Mouse (Mus musculus): ENCODE measurements around the gene Tnfrsf21.

Gene Tnfrsf21

DNA sequence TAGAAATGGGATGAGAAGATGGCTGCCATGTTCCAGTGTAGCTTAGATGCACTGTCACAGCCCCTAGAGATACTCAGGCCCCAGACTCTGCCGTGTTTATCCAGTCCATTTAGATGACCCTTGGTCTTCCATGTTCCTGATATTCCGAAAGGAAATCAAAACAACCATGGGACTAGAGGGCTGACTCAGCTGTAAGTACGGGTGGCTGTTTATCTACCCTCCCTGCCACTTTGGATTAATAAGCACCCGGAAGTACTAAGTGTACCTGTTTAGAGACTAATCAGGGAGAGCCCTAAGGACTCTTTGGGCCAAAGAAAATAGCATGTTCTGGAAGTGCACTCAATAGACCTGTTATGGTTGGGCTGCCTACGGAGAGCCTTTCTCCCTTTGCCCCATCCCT, 64.9 kb downstream of the Tnfrsf21 start:
- no peak for DNase-seq

DNA sequence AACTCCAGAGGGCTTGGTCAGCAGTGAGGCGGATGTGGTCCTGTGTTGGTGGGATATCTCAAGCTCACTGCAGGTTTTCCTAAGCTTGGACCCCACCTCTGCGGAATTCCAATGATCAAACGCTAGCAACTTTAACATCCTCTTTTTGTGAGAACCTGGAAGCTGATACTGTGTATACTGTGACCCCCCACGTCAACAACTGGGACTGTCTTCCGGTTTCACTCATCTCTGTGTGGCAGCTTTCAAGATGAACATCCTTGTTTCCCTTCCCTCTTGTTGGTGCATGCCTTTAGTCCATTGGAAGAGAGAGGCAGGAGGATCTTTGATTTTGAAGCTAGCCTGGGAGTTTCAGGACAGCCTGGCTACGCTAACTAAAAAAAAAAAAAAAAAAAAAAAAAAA, 73.1 kb downstream of the Tnfrsf21 start:
- no peak for DNase-seq

DNA sequence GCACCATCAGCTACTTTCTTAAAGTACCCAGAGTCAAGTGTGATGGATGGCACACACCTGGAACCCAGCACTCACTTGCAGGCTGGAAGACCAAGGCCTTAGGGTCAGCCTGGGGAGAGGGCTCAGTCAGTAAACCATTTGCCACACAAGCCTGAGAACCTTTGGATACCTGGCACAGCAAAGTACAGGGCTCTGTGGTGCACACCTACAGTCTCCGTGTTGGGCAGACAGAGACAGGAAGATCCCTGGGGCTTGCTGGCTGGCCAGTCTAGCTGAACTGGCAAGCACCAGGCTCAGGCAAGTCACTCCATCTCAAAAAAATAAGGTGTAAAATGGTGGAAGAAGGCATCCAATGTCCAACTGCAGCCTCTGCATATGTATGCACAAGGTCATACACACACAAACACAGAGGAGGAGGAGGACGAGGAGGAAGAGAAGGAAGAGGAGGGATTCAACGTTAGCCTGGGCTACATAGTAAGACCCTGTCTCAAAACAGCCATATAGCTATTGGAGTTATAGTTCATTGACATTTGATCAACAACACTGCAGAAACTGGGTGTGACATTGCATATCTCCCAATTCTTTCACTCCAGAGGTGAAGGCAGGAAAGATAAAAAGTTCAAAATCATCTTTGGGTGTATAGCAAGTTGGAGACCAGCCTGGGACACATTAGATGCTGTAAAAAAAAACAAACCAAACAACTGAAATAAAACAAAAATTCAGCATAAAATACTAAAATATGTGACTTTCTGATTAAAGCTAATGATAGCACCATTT, 74.8 kb downstream of the Tnfrsf21 start:
- no peak for DNase-seq

DNA sequence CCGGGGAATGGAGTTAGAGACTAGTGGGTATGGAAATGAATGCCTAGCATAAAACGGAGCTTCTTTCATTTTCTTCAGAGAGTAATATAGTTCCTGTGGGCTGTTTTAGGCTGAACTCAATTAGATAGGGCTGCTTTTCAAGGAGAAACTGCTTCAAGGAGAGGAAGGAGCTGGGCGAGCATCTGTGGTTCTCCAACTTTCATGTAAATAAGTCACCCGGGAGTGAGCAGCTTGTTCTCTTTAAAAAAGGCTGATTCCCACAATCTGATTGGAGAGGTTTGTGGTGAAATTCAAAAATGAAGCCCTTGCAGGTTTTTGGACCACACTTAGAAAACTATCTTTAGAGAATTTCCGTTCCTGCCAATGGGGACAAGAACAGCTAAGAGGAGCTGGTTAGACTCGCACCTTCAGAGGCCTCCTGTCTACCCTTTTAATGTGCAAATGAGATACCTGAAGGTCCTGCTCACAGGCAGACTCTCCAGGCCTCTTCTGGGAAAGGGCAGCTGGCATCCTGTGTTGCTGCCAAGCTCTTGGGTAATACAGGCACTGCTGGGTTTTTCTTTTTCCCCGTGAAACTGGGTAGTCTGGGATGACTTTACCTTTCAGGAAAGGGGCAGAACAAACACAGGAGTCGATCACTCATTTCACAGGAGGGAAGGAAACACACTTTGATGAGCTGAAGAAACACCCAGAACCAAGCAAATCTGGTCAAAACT, 76.1 kb downstream of the Tnfrsf21 start:
- DNase-seq, result no peak

DNA sequence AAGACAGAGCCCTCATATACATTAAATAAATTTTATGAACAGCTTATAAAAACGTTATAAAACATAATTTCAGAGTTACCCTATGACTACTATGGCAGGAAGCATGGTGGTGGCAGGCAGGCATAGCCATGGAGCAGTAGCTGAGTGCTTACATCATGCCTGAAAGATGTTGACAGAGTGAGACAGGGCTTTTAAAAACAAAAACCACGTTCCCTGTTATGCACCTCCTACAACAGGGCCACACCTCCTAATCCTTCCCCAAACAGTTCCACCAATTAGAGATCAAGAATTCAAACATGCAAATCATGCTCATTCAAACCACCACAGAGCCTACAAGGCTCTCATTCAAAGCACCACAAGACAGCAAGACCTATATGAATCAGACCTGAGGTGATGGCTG, 77.9 kb downstream of the Tnfrsf21 start:
- no peak for DNase-seq

DNA sequence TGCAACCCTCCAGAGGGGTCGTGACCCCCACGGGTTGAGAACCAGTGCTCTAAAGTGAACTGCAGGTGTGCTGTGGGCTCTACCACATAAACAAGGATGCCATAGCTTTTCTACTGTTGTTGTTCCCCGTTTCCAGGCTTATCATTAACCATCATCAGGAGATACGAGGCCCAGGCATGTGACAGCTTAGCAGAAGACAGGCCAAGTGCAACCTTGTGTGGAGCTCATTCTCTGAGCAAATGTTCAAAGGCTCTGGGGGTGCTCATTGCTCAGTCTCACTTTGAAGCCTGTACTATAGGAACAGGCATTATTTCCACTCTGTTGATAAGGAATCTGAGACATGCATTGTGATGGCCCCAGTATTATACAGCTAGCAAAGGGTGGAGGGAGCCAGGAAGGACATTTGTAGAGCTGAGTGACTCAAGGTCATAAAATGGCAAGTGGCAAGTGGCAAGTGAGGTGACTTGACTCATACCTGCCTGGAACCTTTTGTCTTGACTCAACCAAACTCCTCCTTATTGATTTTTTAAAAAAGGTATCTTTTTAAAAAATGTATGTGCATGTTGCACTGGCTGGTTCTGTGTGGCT, 80.8 kb downstream of the Tnfrsf21 start:
- DNase-seq, result no peak

DNA sequence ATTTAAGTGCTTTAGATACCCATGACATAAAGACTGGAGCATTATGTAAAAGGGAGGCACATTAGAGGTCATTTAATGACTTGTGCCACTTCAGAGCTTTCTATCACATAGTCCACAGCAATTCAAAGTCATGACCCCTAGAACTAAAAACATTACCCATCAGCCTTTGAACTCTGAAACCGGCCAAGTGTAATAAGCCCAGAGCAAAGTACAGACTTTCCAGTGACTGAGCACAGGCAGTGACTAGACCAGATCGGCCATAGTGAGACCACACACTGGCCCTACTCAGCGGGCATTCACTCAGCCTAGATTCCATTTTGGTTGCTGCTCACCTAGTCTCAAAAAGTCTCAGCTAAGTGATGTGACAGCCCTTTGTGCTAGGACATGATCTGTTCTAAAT, 89.8 kb downstream of the Tnfrsf21 start:
- DNase-seq, result no peak

DNA sequence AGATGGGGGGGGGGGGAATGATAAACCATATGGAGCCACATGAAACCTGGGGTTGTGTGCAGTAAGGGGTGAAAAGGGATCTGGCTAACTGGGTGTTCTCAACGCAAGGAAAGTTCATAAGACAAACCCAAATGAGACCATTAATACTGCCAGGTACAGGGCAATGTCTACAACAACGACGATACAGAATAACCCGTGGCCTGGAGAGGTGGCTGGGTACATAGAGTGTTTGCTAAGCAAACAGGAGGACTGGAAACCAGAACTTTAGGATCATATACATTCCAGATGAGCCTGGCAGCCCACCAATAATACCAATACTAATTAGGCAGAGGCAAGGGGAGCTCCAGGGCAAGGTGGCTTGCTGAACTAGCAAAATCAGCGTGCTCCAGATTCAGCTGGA, 91.0 kb downstream of the Tnfrsf21 start:
- DNase-seq, result no peak

DNA sequence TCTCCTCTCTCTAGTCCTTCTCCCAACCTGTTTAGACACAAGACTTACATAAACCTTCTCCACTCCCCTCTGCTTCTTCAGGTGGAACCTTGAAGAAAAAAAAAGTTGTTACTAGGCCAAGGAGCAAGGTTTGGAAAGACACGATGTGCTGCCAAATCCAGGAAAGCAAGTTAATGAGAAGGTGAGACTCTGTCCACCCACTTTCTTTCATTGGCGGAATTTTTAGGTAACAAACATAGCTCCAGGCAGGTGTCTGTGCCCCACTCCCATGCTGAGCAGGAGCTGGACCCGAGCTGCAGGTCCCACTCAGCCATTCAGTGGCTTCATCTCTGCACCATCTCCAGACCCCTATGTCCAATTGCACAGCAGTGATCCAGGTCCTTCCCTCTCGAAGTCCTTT, 93.1 kb downstream of the Tnfrsf21 start:
- DNase-seq, result no peak

DNA sequence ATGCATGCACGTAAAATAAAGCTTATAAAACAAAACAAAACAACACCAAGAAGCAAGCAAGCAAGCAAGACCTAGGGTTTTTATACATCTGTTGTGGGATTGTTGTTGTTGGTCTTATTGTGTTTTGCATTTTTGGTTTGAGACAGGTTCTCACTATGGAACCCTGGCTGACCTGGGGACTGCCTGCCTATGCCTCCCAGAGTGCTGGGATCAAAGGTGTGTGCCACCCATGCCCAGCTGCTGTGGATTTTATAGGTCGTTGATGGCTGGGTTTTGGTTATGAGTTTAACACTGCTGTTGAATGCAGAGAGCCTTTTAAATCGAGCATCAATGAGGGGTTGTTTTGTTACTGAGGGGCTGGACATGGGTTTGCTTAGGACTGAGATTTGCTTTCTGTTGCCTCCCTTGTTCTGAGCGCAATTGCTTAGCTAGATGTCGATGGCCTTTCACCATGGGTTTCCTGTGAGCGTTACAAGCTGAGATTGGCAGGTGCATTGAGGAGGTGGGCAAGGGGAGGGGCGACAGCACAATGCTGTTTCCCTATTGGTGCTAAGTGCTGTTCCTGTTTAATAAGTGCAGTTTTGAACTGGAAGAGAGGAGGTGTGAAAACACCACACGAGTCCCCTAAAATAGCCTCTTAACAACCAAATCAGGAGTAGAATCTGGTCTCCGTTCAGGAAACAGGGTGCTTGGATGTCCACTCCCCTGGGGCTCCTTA, 94.0 kb downstream of the Tnfrsf21 start:
- DNase-seq, result no peak

DNA sequence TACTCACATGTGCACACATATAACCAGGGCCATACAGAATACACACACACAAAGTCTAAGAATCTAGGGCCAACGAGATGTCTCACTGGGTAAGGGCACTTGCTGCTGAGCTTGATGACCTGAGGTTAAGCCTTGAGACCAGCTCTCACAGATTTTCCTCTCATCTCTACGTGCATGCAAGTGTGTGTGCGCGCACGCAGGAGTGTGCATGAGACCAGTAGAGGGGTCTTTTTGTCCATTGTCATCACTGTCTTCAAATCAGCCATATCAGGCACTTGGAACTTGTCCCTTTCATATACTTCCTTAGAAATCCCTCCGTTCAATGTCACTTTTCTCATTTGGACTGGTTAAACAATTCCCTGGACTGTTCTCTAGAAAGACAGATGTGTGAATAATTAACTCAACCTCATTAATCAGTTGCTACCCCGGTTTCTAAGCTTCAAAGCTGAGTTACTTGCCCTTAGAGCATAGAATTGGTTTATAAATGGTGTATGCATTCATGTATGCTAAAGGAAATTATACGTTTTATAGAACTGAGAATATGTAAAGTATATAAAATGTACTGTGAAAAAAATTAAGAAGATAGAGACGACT, 97.1 kb downstream of the Tnfrsf21 start:
- no peak for DNase-seq

DNA sequence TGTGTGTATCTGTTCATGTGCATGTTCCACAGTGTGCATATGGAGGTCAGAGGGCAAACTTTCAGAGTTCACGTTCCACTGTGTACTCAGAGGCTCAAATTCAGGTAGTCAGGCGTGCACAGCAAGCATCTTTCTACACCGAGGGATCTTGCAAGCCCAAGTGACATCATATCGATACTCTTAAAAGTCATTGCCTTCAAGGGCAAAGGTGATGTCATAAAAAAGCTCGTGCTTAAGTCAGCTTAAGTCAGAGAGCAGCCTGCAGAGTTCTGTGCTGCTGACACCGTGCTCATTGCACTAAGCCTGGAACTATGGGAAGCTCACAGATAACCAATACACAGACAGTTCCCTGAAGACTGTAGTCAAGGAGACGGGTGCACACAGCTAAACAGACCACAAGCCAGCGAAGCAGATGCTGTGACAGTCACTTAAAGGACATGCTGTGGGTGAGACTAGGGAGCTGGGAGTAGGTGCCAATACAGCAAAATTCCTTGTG, 97.8 kb downstream of the Tnfrsf21 start:
- DNase-seq, result no peak

DNA sequence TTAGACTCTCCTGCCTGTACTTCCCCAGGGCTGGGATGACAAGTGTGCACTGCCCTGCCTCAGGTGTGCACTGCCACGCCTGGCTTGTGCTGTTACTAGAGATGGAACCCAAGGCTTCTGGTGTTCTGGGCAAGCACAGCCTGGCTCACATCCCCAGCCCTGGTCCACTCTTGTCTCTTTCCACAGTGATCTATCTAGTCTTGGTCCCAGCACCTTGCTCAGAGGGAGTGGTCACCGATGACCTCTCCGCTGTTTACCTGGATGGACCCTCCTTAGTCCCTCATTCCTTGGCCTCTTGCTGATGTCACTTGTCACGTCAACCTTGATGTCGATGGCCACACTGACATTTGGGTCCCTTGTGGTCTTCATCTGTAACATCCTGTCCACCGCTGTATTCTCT, 98.6 kb downstream of the Tnfrsf21 start:
- no peak for DNase-seq

DNA sequence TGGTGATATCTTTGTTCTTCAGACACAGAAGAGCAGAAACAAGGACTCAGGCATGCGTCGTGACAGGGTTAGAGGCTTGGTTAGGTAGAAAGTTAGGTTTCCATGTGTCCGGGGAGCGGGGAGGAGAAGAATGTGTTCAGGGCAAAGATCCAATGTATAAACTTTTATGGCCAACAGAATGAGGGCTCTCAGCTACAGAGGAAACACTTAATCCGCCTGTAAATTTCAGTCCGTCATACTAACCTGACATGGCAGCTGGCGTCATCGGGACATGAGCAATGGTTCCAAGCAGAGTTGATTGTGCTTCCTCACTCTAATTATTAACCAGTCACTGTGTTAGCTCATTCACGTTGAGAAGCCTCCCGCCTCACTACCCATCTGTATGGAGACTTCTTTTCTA, 100.4 kb downstream of the Tnfrsf21 start:
- DNase-seq, result no peak

DNA sequence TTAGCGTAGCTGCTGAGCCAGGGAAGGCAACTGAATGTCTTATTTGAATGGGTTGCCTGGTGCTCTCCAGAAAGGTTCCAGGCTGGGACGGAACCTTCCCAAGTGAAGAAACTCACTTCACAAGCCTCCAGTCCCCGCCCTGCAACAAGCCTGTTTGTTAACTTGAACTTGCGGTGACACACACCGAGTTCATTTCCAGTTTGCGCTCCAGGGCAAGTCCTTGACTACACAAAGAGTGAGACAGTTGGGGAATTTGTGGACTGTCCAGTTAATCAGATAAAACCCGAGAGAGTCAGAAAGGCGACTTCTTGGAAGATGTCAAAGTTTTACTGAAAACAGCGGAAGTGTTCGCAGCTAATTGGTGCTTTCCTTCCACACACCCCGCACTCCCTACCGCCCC, 103.1 kb downstream of the Tnfrsf21 start:
- no peak for DNase-seq

DNA sequence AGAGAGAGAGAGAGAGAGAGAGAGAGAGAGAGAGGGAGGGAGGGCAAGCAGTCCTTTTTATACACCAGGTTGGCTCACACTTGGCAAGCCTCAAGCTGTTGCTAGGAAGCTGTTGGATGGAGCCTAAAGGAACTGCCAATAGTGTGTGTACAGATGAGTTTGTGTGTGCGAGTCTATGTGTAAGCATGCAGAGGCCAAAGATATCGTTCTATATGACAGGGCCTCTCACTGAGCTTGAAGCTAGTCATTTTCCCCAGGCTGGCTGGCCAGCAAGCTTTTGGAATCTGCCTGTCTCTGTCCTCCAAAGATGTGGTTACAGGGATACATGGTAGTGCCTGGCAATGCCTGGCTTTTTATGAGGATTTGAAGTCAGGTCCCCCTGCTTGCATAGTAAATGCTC, 104.7 kb downstream of the Tnfrsf21 start:
- no peak for DNase-seq

DNA sequence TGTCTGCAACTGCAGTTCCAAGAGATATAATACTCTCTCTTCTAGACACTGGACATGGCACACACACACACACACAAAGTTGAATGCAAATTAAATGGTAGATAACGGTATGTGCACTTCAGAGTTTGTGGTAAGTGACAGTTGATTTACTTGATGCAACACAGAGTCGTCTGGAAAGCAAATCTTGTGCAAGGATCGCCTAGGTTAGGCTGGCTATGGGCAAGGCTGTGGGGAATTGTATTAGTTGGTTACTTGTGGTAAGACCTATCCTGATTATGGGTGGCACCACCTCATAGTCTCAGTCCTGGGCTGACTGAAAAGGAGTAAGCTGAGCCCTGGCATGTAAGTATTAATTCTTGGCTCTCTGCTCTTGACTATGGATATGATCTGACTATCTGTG, 112.0 kb downstream of the Tnfrsf21 start:
- DNase-seq, result no peak

DNA sequence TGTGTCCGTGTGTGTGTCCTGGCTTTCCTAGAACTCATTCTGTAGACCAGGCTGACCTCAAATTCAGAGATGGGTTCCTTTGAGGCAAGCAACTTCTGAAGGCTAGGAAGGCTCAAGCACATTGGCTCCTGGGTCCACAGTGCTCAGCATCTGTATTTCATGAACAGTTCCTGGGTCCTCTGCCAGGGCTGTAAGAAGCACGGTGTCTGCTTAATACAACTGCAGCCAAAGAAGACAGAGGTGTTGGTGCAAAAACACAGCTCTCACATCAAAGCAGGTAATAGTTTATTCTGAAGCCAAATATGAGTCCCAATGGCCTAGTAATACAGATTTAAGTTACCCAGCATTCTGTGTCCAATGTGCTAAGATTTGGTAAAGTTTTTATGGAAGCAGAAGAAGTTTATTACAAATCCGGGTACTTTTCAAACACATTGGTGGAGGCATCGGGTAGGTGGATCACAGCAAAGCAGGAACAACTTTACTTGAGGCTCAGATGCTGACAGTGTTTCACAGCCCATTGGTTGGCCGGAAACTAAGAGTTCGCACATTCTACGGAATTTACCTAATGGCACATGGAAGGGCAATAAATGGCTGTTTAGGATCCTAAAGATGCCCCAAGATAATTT, 112.7 kb downstream of the Tnfrsf21 start:
- DNase-seq, result no peak

DNA sequence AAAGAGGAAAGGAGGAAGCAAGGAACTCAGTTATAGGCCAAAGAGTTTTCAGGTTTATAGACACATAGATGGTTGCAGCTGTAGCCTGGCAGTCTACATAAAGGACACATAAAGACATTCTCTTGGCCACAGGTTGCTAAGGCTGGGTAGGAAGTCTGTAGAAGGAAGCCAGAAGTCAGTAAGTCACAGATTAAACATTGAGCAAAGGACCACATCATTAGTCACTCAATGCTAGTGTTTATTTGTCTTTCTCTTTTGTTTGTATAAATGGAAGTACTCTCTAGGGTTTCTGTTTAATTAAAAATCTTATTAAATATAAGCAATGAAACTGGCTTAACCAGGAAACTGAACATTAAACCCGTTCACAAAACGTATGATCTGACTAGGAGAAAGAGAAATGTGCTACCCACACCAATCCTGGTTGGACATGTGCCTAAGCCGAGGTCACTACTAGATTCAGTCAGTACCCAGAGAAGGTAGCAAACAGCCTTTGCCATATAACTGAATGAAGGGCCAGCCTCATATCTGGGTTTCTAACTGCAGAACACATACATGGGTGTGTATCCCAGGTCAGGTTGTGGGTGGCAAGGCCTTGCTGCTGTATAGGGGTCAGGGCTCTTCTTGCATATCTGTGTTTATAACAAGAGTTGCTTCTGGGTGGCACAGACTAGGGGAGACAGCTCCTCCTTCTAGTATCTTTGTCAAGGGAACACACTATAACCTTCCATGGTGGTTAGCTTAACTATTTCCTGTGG, 113.9 kb downstream of the Tnfrsf21 start:
- DNase-seq, result no peak

DNA sequence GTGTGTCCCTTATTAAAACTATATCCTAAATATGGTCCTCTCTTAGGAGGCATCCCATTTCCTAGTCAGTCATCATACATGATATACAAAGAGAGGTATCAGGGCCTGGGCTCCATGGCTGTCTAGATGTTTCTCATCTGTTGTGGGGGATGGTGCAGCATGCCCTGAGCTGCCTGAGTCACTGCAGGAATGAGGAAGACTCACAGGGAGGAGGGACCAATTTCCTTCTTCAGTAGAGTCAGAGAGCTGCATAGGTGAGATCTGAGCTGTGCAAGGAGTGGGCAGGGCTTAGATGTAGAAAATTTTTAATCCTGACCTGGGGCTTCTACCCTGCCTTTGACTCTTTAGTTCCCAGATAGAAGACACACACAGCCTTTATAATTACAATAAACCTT, 114.5 kb downstream of the Tnfrsf21 start:
- DNase-seq, result no peak

DNA sequence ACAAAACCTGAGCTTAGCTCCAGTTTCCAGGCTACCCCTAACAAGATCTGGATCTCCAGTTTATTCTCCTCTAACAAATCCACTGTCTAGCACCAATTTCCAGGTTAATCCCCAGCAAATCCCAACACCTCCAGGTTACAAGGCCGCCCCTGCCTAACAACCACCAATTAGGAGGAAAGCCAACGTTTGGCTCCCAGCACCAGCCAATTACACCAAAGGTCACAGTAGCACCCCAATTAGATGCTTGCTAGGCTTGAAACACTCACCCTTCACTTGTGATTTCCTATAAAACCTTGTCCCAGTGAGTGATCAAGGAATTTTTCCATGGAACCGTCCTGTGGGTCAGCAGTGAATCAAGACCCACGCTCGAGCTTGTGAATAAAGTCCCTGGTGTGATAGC, 116.1 kb downstream of the Tnfrsf21 start:
- DNase-seq, result no peak

DNA sequence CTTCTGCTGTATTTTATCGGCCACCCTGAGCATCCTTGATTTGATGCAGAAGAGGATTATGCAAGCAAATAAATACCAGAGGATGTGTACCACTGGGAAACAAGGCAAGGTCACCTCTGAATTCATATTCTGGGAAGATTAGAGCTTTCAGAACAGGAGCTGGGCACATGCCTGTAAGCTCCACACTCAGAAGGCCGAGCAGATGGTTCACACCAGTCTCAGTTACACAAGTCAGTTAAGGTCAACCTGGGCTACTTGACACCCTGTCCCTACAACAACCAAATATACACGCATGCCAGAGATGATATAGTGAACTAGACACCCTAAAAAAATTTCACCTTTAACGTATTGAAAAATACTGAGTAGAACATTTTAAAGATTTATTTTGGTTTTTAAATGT, 116.8 kb downstream of the Tnfrsf21 start:
- DNase-seq, result no peak
